Mouse (Mus musculus) neural tube, embryonic 15.5 days (tissue): Measurements from ENCODE around the gene Enpep. TPM values are rescaled to one million over a fixed set of nuclear protein-coding genes. Genes with fewer than 3 reads are reported as not detected.

Source experiments
- ATAC-seq: fragments of 200-750 bp; cut with Nextera tagmentation; 2 replicates; pipeline ENCODE4 v1.8.0; 2017; ENCODE audit warnings: mild to moderate bottlenecking, moderate TSS enrichment, moderate library complexity; ENCODE audit not compliant: low FRiP score
- H3K27ac ChIP-seq: fragments of 300-500 bp; sonication (generic); replicated peaks from 2 replicates; pipeline ENCODE4 v1.5.1; 2015; ENCODE audit warnings: mild to moderate bottlenecking, inconsistent platforms
- H3K27me3 ChIP-seq: fragments of 300-500 bp; sonication (generic); replicated peaks from 2 replicates; pipeline ENCODE4 v1.6.1; 2015; ENCODE audit warnings: inconsistent platforms
- H3K36me3 ChIP-seq: fragments of 300-500 bp; sonication (generic); 2 replicates; pipeline ENCODE4 v1.6.1; 2015; ENCODE audit warnings: inconsistent platforms
- H3K4me1 ChIP-seq: fragments of 300-500 bp; sonication (generic); 2 replicates; pipeline ENCODE4 v1.6.1; 2015; ENCODE audit warnings: inconsistent platforms
- H3K4me2 ChIP-seq: fragments of 300-500 bp; sonication (generic); 2 replicates; pipeline ENCODE4 v1.6.1; 2015; ENCODE audit warnings: inconsistent platforms, mild to moderate bottlenecking, moderate library complexity
- H3K4me3 ChIP-seq: fragments of 300-500 bp; sonication (generic); replicated peaks from 2 replicates; pipeline ENCODE4 v1.5.1; 2015; ENCODE audit warnings: mild to moderate bottlenecking, inconsistent platforms
- H3K9ac ChIP-seq: fragments of 300-500 bp; sonication (generic); replicated peaks from 2 replicates; pipeline ENCODE4 v1.6.1; 2015; ENCODE audit warnings: mild to moderate bottlenecking, inconsistent platforms
- H3K9me3 ChIP-seq: fragments of 300-500 bp; sonication (generic); replicated peaks from 2 replicates; pipeline ENCODE4 v1.6.1; 2016; ENCODE audit warnings: inconsistent platforms
- WGBS: fragments of 180-500 bp; shearing (Covaris S2); methylation state at CpG from one replicate; pipeline ENCODE4 v1.1.7; 2015; ENCODE audit warnings: mixed read lengths; 5-methylcytosine and 5-hydroxymethylcytosine counted together
- polyA plus RNA-seq: library from polyadenylated mRNA; unstranded; fragments of >200 nt; fragmentation: Nextera tagmentation; extraction: Ambion mirVana; gene quantifications from 2 replicates; pipeline ENCODE4 v1.2.1, GENCODE M21; 2015

Enpep gene
- polyA plus RNA-seq: 3.0 and 7.8 TPM in 2 replicates

GRCm38 (mm10) chr3:129332586-129332985, at the start of gene Enpep:
Gene Enpep (minus strand): TSS chr3:129332720.
- no peak for ATAC-seq
- Histone ChIP-seq H3K27me3 (no peaks in the 10 kb centered on the region), H3K4me1 (no peaks in the 10 kb centered on the region), H3K36me3 (no peaks in the 10 kb centered on the region), H3K9ac (no peak within 1 kb of the TSS), H3K4me2 (peak within 1 kb of the TSS; percentile 42), H3K27ac (no peak within 1 kb of the TSS), H3K9me3 (no peaks in the 10 kb centered on the region), H3K4me3 (peak within 1 kb of the TSS; percentile 12)
- WGBS: 61% methylated on average over 13 of the region's 13 CpGs

DNA sequence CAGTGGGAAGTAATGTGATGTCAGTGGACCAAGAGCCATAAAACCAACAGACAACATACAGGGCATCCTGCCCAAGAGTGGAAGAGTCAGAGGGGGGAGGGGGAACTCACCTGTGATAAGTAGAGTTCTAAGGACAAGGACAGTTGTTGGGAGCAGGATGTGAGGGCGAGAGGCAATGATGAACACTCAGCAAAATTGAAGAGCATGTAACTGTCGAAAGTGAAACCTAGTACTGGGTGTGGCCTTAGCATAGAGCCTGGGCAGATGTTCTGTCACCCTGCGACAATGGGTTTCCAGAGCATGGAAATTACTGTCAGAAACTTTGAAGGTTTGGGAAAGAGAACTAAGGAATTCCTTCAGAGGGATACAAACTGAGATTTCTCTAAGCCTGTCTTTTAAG, 46.6 kb upstream of the Enpep start:
- Histone ChIP-seq H3K4me1 (no peaks in the 10 kb centered on the region), H3K4me3 (no peak overlapping the region), H3K27ac (no peak overlapping the region), H3K36me3 (no peaks in the 10 kb centered on the region), H3K9me3 (no peaks in the 10 kb centered on the region), H3K4me2 (no peak overlapping the region), H3K9ac (no peak overlapping the region), H3K27me3 (no peaks in the 10 kb centered on the region)
- no peak for ATAC-seq
- 90% methylated on average over 3 of the region's 3 CpGs for WGBS

DNA sequence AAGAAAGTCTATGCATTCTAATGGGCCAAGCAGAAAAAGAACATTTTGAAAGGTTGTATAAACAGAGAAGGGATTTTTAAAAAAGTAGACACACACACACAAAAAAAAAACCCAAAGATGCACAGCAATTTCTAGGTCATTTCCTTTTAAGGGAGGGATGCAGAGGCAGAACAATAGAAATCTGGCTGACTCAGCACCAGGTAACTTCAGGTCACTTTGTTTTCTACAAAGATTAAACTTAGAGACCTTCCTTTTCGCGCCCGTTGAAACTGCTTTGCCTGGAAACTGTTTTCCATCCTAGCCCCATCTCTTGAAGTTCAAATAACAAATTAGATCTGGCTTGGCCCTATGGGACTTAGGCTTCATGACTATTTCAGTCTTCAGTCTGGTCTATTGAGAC, 42.6 kb upstream of the Enpep start:
- Histone ChIP-seq H3K4me1 (0 out of 2 replicates have a peak, but pooled peaks cover 2% of the 10 kb centered on the region), H3K9ac (no peak overlapping the region), H3K27me3 (no peaks in the 10 kb centered on the region), H3K4me2 (no peak overlapping the region), H3K4me3 (no peak overlapping the region), H3K36me3 (no peaks in the 10 kb centered on the region), H3K27ac (no peak overlapping the region), H3K9me3 (no peaks in the 10 kb centered on the region)
- WGBS: 91% methylated on average over 3 of the region's 3 CpGs
- no peak for ATAC-seq

DNA sequence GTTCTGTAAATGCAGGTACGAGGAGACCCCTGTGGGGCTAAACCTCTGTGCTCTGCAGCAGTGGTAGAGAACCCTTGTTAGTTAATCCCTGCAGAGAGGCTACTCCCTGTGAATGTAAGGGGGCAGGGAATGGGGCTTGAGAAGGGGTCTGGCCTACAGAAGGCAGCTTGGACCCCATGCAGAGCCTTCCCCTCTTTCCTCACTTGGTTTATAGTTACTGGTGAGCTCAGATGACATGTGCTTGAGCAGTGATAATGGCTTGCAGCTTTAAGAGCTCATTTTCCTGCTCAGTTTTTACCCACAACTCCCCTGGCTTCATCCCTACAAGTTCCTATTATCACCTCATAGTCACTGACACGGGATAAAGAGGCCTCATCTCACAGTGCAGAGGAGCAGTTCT, 40.6 kb upstream of the Enpep start:
- H3K4me1 ChIP-seq: 0 out of 2 replicates have a peak, but pooled peaks cover 2% of the 10 kb centered on the region
- H3K4me3 ChIP-seq: no peak overlapping the region
- no peak overlapping the region for H3K27ac ChIP-seq
- no peak overlapping the region for H3K4me2 ChIP-seq
- no peaks in the 10 kb centered on the region for H3K27me3 ChIP-seq
- ATAC-seq: no peak
- WGBS: 47% methylated on average over 2 of the region's 2 CpGs
- no peaks in the 10 kb centered on the region for H3K9me3 ChIP-seq
- no peak overlapping the region for H3K9ac ChIP-seq
- no peaks in the 10 kb centered on the region for H3K36me3 ChIP-seq

GRCm38 (mm10) chr3:129369491-129369890, 37.0 kb upstream of the Enpep start:
- H3K36me3 ChIP-seq: no peaks in the 10 kb centered on the region
- H3K27ac ChIP-seq: no peak overlapping the region
- 0 out of 2 replicates have a peak, but pooled peaks cover 4% of the 10 kb centered on the region for H3K4me1 ChIP-seq
- ATAC-seq: no peak
- H3K27me3 ChIP-seq: no peaks in the 10 kb centered on the region
- H3K4me3 ChIP-seq: no peak overlapping the region
- H3K9ac ChIP-seq: no peak overlapping the region
- H3K4me2 ChIP-seq: no peak overlapping the region
- WGBS: 84% methylated on average over 3 of the region's 3 CpGs
- H3K9me3 ChIP-seq: no peaks in the 10 kb centered on the region

GRCm38 (mm10) chr3:129365919-129366318, 33.4 kb upstream of the Enpep start:
- H3K4me2 ChIP-seq: no peak overlapping the region
- H3K9ac ChIP-seq: no peak overlapping the region
- no peaks in the 10 kb centered on the region for H3K9me3 ChIP-seq
- no peak overlapping the region for H3K27ac ChIP-seq
- no peak for ATAC-seq
- H3K27me3 ChIP-seq: no peaks in the 10 kb centered on the region
- 51% methylated on average over 1 of the region's 1 CpGs for WGBS
- no peak overlapping the region for H3K4me3 ChIP-seq
- H3K4me1 ChIP-seq: 0 out of 2 replicates have a peak, but pooled peaks cover 2% of the 10 kb centered on the region
- no peaks in the 10 kb centered on the region for H3K36me3 ChIP-seq

- ATAC-seq: no peak
- Histone ChIP-seq H3K36me3 (no peaks in the 10 kb centered on the region), H3K4me2 (no peak overlapping the region), H3K4me1 (0 out of 2 replicates have a peak, but pooled peaks cover 2% of the 10 kb centered on the region), H3K27ac (peak overlapping the region; percentile 56; the same call in 1 of the 2 replicates), H3K9ac (no peak overlapping the region), H3K27me3 (no peaks in the 10 kb centered on the region), H3K4me3 (no peak overlapping the region), H3K9me3 (no peaks in the 10 kb centered on the region)
- WGBS: 77% methylated on average over 2 of the region's 2 CpGs
Observed at GRCm38 (mm10) chr3:129364818-129365390, 32.4 kb upstream of the Enpep start.

DNA sequence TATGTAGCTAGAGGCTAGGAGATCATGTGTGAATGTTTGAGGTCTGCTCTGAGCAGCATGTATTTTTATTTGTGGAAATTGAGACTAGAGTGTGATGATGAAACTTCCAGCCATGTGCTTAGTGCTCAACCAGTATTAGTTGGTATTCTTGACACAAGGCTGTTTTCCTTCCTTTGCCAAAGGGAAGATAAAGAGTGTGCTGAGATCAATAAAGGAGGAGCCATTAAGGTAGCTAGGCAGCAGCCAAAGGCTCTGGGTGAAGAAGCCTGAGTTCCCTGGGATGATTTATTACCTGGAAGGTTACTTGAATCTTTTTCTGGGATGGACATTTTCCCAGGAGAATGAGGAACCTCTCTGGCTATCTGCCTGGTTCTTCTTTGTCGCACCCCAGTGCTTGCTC, 30.9 kb upstream of the Enpep start:
- WGBS: 68% methylated on average over 1 of the region's 1 CpGs
- H3K27ac ChIP-seq: peak overlapping the region; percentile 51

DNA sequence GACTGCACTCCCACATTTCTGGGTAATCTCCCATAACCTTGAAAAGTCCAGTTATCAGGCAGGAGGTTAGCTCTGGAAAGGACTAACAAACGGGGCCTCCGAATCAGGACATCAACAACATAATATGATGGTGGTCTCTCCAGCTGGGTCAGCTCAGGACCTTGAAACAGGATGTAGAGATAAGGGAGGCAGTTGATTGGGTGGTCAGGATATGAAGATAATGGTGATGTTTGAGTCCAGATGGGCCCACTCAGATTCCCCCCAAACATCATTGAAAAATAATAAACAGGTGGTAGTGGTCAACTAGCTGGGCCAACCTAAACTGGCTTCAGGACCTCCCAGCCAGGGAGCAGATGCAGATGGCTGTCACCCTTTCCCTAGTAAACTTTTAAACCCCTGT, 25.6 kb upstream of the Enpep start:
- H3K27me3 ChIP-seq: no peaks in the 10 kb centered on the region

More for the DNA sequence above, 30.9 kb upstream of the Enpep start:
- ATAC-seq: peak; percentile 89
- no peaks in the 10 kb centered on the region for H3K27me3 ChIP-seq
- no peaks in the 10 kb centered on the region for H3K36me3 ChIP-seq
- no peak overlapping the region for H3K9ac ChIP-seq
- H3K4me2 ChIP-seq: no peak overlapping the region
- H3K4me3 ChIP-seq: no peak overlapping the region
- no peaks in the 10 kb centered on the region for H3K9me3 ChIP-seq
- H3K4me1 ChIP-seq: 0 out of 2 replicates have a peak, but pooled peaks cover 2% of the 10 kb centered on the region

DNA sequence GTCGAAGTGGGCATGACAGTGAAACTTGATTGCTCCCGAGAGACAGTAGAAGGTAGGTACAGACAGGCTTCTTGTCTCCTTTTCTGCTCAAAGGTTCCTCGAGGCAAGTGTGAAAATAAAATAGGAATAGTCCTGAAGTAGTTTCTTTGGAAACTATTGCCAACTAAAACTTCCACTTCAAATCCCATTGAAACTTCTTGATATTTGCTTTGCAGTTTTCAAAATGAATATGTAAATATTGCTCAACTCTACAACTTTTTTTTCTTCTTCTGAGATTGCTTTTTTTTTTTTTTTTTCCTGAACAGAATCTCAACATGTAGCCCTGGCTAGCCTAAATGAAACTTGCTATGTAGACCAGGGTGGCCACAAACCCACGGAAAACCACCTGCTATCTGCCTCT, 21.4 kb upstream of the Enpep start:
- no peak for ATAC-seq
- no peaks in the 10 kb centered on the region for H3K9me3 ChIP-seq
- H3K4me1 ChIP-seq: no peaks in the 10 kb centered on the region
- no peak overlapping the region for H3K4me2 ChIP-seq
- H3K27ac ChIP-seq: no peak overlapping the region
- H3K9ac ChIP-seq: no peak overlapping the region
- H3K36me3 ChIP-seq: no peaks in the 10 kb centered on the region
- H3K4me3 ChIP-seq: no peak overlapping the region
- no peaks in the 10 kb centered on the region for H3K27me3 ChIP-seq
- 87% methylated on average over 4 of the region's 4 CpGs for WGBS

More for the DNA sequence above, 25.6 kb upstream of the Enpep start:
- no peak overlapping the region for H3K4me3 ChIP-seq
- H3K9me3 ChIP-seq: no peaks in the 10 kb centered on the region
- H3K9ac ChIP-seq: no peak overlapping the region
- ATAC-seq: no peak
- no peak overlapping the region for H3K4me2 ChIP-seq
- H3K27ac ChIP-seq: no peak overlapping the region
- no peaks in the 10 kb centered on the region for H3K36me3 ChIP-seq
- WGBS: 86% methylated on average over 2 of the region's 2 CpGs
- H3K4me1 ChIP-seq: no peaks in the 10 kb centered on the region

DNA sequence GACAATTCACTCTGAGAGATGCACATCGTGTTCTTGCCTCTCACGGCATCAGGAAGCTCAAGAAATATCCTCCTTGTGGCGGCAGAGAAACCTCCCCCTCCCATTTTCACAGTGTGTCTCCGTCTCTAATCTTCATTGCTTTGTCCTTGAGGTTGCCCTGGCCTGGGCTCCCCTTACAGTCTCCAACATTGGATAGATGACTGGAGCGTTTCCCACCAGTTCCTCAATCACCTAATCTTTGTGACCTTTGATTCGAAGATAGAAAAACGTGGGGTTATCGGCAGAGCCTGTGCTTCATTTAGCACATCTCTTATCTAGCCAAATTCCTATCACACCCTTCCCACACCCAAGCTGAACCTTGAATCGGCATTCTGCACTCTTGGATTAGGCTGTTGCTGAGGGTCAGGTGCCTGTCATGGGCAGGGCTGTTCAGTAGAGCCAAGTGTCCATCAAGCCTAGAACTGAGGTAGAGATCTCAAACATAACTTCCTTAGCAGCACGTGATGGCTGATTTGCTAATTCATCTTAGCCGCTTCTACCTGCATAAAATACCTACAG, 18.9 kb upstream of the Enpep start:
- no peak overlapping the region for H3K9ac ChIP-seq
- ATAC-seq: no peak

GRCm38 (mm10) chr3:129347277-129347676, 14.8 kb upstream of the Enpep start:
- no peaks in the 10 kb centered on the region for H3K4me1 ChIP-seq

More for the DNA sequence above, 18.9 kb upstream of the Enpep start:
- Histone ChIP-seq H3K9me3 (no peaks in the 10 kb centered on the region), H3K4me3 (no peak overlapping the region), H3K27ac (no peak overlapping the region), H3K36me3 (no peaks in the 10 kb centered on the region), H3K4me2 (no peak overlapping the region), H3K27me3 (no peaks in the 10 kb centered on the region), H3K4me1 (no peaks in the 10 kb centered on the region)
- WGBS: 80% methylated on average over 11 of the region's 11 CpGs

More at GRCm38 (mm10) chr3:129347277-129347676, 14.8 kb upstream of the Enpep start:
- ATAC-seq: no peak
- 84% methylated on average over 10 of the region's 10 CpGs for WGBS
- Histone ChIP-seq H3K9me3 (no peaks in the 10 kb centered on the region), H3K9ac (no peak overlapping the region), H3K4me2 (no peak overlapping the region), H3K27ac (no peak overlapping the region), H3K36me3 (no peaks in the 10 kb centered on the region), H3K4me3 (no peak overlapping the region), H3K27me3 (no peaks in the 10 kb centered on the region)
